Mouse (Mus musculus) CH12.LX (cell line): ENCODE results near the gene Hivep2. TPM values are rescaled to one million over a fixed set of nuclear protein-coding genes. Genes with fewer than 3 reads are reported as not detected.

Experiments
- DNase-seq: peaks from one replicate; pipeline ENCODE4 v3.0.0-alpha.2; 2013; ENCODE audit errors: extremely low read depth
- H3K27ac ChIP-seq: 2 replicates; pipeline ENCODE4 v1.5.1; 2012; ENCODE audit warnings: low read depth, mild to moderate bottlenecking, control low read depth, moderate library complexity; ENCODE audit not compliant: insufficient read depth
- H3K27me3 ChIP-seq: replicated peaks from 2 replicates; pipeline ENCODE3; 2012; ENCODE audit warnings: inconsistent platforms
- H3K36me3 ChIP-seq, 2 experiments: replicated peaks in 1 of 2; 2 replicates each; pipeline versions ENCODE3 to v1.6.1; 2012; ENCODE audit warnings: inconsistent platforms in 1 of 2, low read length in 1 of 2, mild to moderate bottlenecking in 1 of 2, mixed read lengths in 1 of 2, moderate library complexity in 1 of 2; ENCODE audit not compliant: control insufficient read depth in 1 of 2, insufficient read depth in 1 of 2
- H3K4me1 ChIP-seq, 2 experiments: 2 replicates each; pipeline ENCODE4 v1.6.1; 2012; ENCODE audit warnings: inconsistent platforms in 1 of 2, moderate library complexity in 1 of 2; ENCODE audit not compliant: insufficient read depth in 2 of 2, control insufficient read depth in 1 of 2
- H3K4me2 ChIP-seq: 2 replicates; pipeline ENCODE4 v1.6.1; 2012; ENCODE audit warnings: low read depth, mild to moderate bottlenecking, control low read depth; ENCODE audit not compliant: poor library complexity, insufficient read depth, severe bottlenecking
- H3K4me3 ChIP-seq, 3 experiments: fragments of 150-350 bp in 1 of 3; sonication (generic) in 1 of 3; replicated peaks in 1 of 3; 2 replicates each; pipeline versions ENCODE3 to v1.5.1; 2011 to 2012; ENCODE audit warnings: low read depth in 2 of 3, low read length in 2 of 3, mild to moderate bottlenecking in 2 of 3, moderate library complexity in 2 of 3, control low read depth in 1 of 3, improper control_type of control experiment in 1 of 3, inconsistent platforms in 1 of 3, mixed read lengths in 1 of 3; ENCODE audit not compliant: poor library complexity in 1 of 3
- H3K79me2 ChIP-seq: replicated peaks from 2 replicates; pipeline ENCODE4 v1.6.1; 2012; ENCODE audit warnings: mild to moderate bottlenecking, moderate library complexity; ENCODE audit not compliant: control insufficient read depth, poor library complexity, insufficient read depth, severe bottlenecking; ENCODE audit errors: extremely low read depth
- H3K9ac ChIP-seq: 2 replicates; pipeline ENCODE4 v1.6.1; 2012; ENCODE audit warnings: low read depth, mild to moderate bottlenecking, control low read depth, moderate library complexity; ENCODE audit not compliant: insufficient read depth
- H3K9me3 ChIP-seq: replicated peaks from 2 replicates; pipeline ENCODE3; 2012; ENCODE audit warnings: low read length, inconsistent platforms, mixed read lengths
- BHLHE40 ChIP-seq: IDR thresholded peaks from 2 replicates; pipeline ENCODE4 v1.6.1; 2011; ENCODE audit warnings: mild to moderate bottlenecking, low read depth, low read length, improper control_type of control experiment
- CHD1 ChIP-seq: IDR thresholded peaks from 2 replicates; pipeline ENCODE4 v1.6.1; 2012; ENCODE audit warnings: low read depth, low read length, improper control_type of control experiment, inconsistent platforms
- CTCF ChIP-seq, 2 experiments: IDR thresholded peaks in 1 of 2; conservative IDR thresholded peaks in 1 of 2; 2 replicates each; pipeline ENCODE4 v1.5.1; 2011 to 2012; ENCODE audit warnings: low read depth in 2 of 2, low read length in 2 of 2, improper control_type of control experiment in 1 of 2, inconsistent platforms in 1 of 2, mild to moderate bottlenecking in 1 of 2, moderate library complexity in 1 of 2
- E2F4 ChIP-seq: IDR thresholded peaks from 2 replicates; pipeline ENCODE4 v1.6.1; 2011; ENCODE audit warnings: low read depth, low read length, improper control_type of control experiment; ENCODE audit not compliant: insufficient replicate concordance
- EP300 ChIP-seq: IDR thresholded peaks from 2 replicates; pipeline ENCODE4 v1.6.1; 2011; ENCODE audit warnings: low read length, improper control_type of control experiment
- ETS1 ChIP-seq: conservative IDR thresholded peaks from 2 replicates; pipeline ENCODE4 v1.6.1; 2012; ENCODE audit warnings: low read depth, mild to moderate bottlenecking, inconsistent platforms, low read length, improper control_type of control experiment, moderate library complexity
- GABPA ChIP-seq: IDR thresholded peaks from 2 replicates; pipeline ENCODE4 v1.6.1; 2012; ENCODE audit warnings: low read depth, low read length, improper control_type of control experiment, inconsistent platforms; ENCODE audit not compliant: insufficient replicate concordance
- HCFC1 ChIP-seq: IDR thresholded peaks from 2 replicates; pipeline ENCODE4 v1.6.1; 2012; ENCODE audit warnings: low read depth, mild to moderate bottlenecking, inconsistent platforms, low read length, improper control_type of control experiment
- JUN ChIP-seq: IDR thresholded peaks from 2 replicates; pipeline ENCODE4 v1.6.1; 2011; ENCODE audit warnings: low read depth, mild to moderate bottlenecking, low read length, improper control_type of control experiment, moderate library complexity; ENCODE audit not compliant: insufficient read depth
- JUND ChIP-seq: conservative IDR thresholded peaks from 2 replicates; pipeline ENCODE4 v1.6.1; 2011; ENCODE audit warnings: low read depth, low read length, improper control_type of control experiment
- MAFK ChIP-seq: IDR thresholded peaks from 2 replicates; pipeline ENCODE4 v1.6.1; 2011; ENCODE audit warnings: low read length, improper control_type of control experiment; ENCODE audit not compliant: insufficient replicate concordance
- MAX ChIP-seq: IDR thresholded peaks from 2 replicates; pipeline ENCODE4 v1.6.1; 2011; ENCODE audit warnings: low read length, improper control_type of control experiment
- MAZ ChIP-seq: IDR thresholded peaks from 2 replicates; pipeline ENCODE4 v1.6.1; 2012; ENCODE audit warnings: low read depth, mild to moderate bottlenecking, inconsistent platforms, low read length, improper control_type of control experiment, moderate library complexity
- MEF2A ChIP-seq: IDR thresholded peaks from 2 replicates; pipeline ENCODE4 v1.6.1; 2014; ENCODE audit warnings: low read depth, mild to moderate bottlenecking, inconsistent platforms, low read length, improper control_type of control experiment, borderline replicate concordance
- MXI1 ChIP-seq: IDR thresholded peaks from 2 replicates; pipeline ENCODE4 v1.6.1; 2011; ENCODE audit warnings: mild to moderate bottlenecking, low read depth, low read length, improper control_type of control experiment
- NELFE ChIP-seq: IDR thresholded peaks from 2 replicates; pipeline ENCODE4 v1.6.1; 2011; ENCODE audit warnings: low read depth, low read length, improper control_type of control experiment
- NRF1 ChIP-seq: IDR thresholded peaks from 2 replicates; pipeline ENCODE4 v1.6.1; 2014; ENCODE audit warnings: low read depth, mild to moderate bottlenecking, inconsistent platforms, low read length, improper control_type of control experiment, moderate library complexity
- PAX5 ChIP-seq: IDR thresholded peaks from 2 replicates; pipeline ENCODE4 v1.6.1; 2012; ENCODE audit warnings: low read length, inconsistent platforms, mixed read lengths
- POLR2A ChIP-seq: IDR thresholded peaks from 2 replicates; pipeline ENCODE4 v1.6.1; 2011; ENCODE audit warnings: low read depth, mild to moderate bottlenecking, improper control_type of control experiment, low read length
- POLR2AphosphoS2 ChIP-seq: IDR thresholded peaks from 2 replicates; pipeline ENCODE4 v1.6.1; 2011; ENCODE audit warnings: low read depth, low read length, improper control_type of control experiment
- RAD21 ChIP-seq: IDR thresholded peaks from 2 replicates; pipeline ENCODE4 v1.6.1; 2011; ENCODE audit warnings: low read depth, mild to moderate bottlenecking, low read length, improper control_type of control experiment, moderate library complexity
- RCOR1 ChIP-seq: conservative IDR thresholded peaks from 2 replicates; pipeline ENCODE4 v1.6.1; 2012; ENCODE audit warnings: low read depth, mild to moderate bottlenecking, inconsistent platforms, low read length, improper control_type of control experiment
- SIN3A ChIP-seq: IDR thresholded peaks from 2 replicates; pipeline ENCODE4 v1.6.1; 2012; ENCODE audit warnings: low read length, improper control_type of control experiment, inconsistent platforms
- SMC3 ChIP-seq: IDR thresholded peaks from 2 replicates; pipeline ENCODE4 v1.6.1; 2011; ENCODE audit warnings: low read depth, low read length, improper control_type of control experiment
- TBP ChIP-seq: conservative IDR thresholded peaks from 2 replicates; pipeline ENCODE4 v1.6.1; 2011; ENCODE audit warnings: low read depth, low read length, improper control_type of control experiment
- TCF12 ChIP-seq: IDR thresholded peaks from 2 replicates; pipeline ENCODE4 v1.6.1; 2014; ENCODE audit warnings: low read depth, mild to moderate bottlenecking, inconsistent platforms, low read length, improper control_type of control experiment
- UBTF ChIP-seq: IDR thresholded peaks from 2 replicates; pipeline ENCODE4 v1.6.1; 2012; ENCODE audit warnings: low read depth, mild to moderate bottlenecking, inconsistent platforms, low read length, improper control_type of control experiment, moderate library complexity
- USF1 ChIP-seq: IDR thresholded peaks from 2 replicates; pipeline ENCODE4 v1.6.1; 2014; ENCODE audit warnings: low read depth, mild to moderate bottlenecking, inconsistent platforms, low read length, improper control_type of control experiment
- USF2 ChIP-seq: conservative IDR thresholded peaks from 2 replicates; pipeline ENCODE4 v1.6.1; 2011; ENCODE audit warnings: low read depth, low read length, improper control_type of control experiment
- ZC3H11A ChIP-seq: IDR thresholded peaks from 2 replicates; pipeline ENCODE4 v1.6.1; 2012; ENCODE audit warnings: low read depth, mild to moderate bottlenecking, inconsistent platforms, low read length, improper control_type of control experiment
- ZNF384 ChIP-seq: IDR thresholded peaks from 2 replicates; pipeline ENCODE4 v1.6.1; 2012; ENCODE audit warnings: low read depth, low read length, improper control_type of control experiment, inconsistent platforms
- dilution Hi-C: fragments of 300-500 bp; cut with MboI; formaldehyde crosslinking; loops from 2 replicates; pipeline ENCODE4 v1.14.3; 2020; ENCODE audit warnings: low sequenced_read_pairs; ENCODE audit not compliant: extremely low pct_unique_long_range_greater_than_20kb, extremely low pct_ligation_motif_present
- in situ Hi-C: fragments of 300-500 bp; cut with MboI; formaldehyde crosslinking; loops from 3 replicates; pipeline ENCODE4 v1.14.3; 2019; ENCODE audit warnings: low sequenced_read_pairs, low pct_ligation_motif_present, low pct_unique_long_range_greater_than_20kb, mixed read lengths
- polyA plus RNA-seq: library from polyadenylated mRNA; unstranded; fragments of >175 nt; gene quantifications from 2 replicates; pipeline ENCODE4 v1.2.1, GENCODE M21; 2012; ENCODE audit warnings: low read depth; ENCODE audit not compliant: insufficient read length
- total RNA-seq, 2 experiments: library from RNA; depleted of rRNA; stranded (reverse); fragments of 300-350 nt in 1 of 2; fragments of >200 nt in 1 of 2; gene quantifications; 2 replicates each; pipeline ENCODE4 v1.2.3; 2012 to 2014

Hivep2 gene
- total RNA-seq (2012; rRNA removed) = 1.8 and 2.7 TPM in 2 replicates
- 0.59 and 0.77 TPM in 2 replicates for total RNA-seq (2014; rRNA removed)
- polyA plus RNA-seq = 1.1 and 1.4 TPM in 2 replicates

DNA sequence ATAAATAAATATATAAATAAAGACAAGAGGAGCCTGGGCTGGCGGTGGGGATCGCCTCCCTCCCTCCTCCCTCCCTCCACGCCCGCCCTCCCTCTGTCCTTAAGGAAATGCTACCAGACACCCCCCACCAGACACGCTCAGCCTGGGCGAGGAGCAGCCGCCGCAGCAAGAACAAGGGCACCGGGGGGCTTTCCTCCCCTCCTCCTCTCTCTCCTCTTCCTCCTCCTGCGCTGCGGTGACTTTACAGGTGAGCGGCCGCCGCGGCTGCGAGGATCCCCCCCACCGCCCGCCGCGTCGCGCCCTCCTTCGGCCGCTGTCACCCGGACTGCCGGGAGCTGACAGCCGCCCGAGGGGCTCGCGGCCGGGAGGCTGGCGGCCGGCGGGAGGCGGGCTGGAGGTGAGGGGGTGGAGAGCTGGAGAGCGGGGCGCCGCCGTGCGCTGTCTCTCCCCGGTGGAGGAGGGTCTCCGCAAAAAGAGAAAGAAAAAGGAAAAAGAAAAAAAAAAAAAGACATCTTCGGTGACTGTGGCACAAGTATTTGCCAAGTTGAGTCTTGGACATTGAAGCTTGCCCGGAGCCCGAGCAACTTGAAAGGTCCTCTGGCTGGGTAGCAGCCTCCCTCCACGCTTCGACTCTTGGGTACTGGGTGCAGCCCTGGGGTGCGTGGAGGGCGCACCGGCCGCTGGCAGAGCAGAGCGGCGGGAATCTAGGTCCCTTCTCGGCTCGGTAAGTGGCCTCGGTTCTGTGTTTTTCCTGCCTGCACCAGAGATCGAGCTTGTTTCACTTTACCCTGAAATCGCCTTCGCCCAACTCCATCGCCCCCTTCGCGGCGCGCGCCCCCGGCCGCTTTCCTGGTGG is at the start of gene Hivep2:
Gene Hivep2, plus strand, starts transcription at position 102 of the 856 bp plus-strand sequence.
- no peaks in the 10 kb centered on the region for H3K27me3 ChIP-seq
- H3K4me1 ChIP-seq = peaks cover 0 to 8% of the 10 kb centered on the region in 2 experiments; a peak in 3 of 4 replicates
- peak within 1 kb of the TSS; percentile 93 for H3K9ac ChIP-seq
- DNase-seq = peak; percentile 29
- no peaks in the 10 kb centered on the region for H3K79me2 ChIP-seq
- H3K36me3 ChIP-seq = no peaks in the 10 kb centered on the region
- H3K4me3 ChIP-seq = peak within 1 kb of the TSS; percentile 76 to 91 (median 77)
- H3K27ac ChIP-seq = peak within 1 kb of the TSS; percentile 93
- no peaks in the 10 kb centered on the region for H3K9me3 ChIP-seq
- in situ Hi-C loops = loop anchor here (5.0 kb wide), 1 partner anchor 76 kb away; no protein-coding TSS in a partner anchor
- TF ChIP-seq MEF2A (no peak), PAX5 (no peak), EP300 (0 out of 2 replicates have a peak, but pooled peaks have one; percentile 12), CTCF (conservative IDR thresholded peaks at IDR 0.05 in 1 of 2, IDR thresholded peaks at IDR 0.05 in 1 of 2; ENCODE audit: low read depth in 2 of 2, low read length in 2 of 2) (no peak; a peak in 1 of 4 replicates), POLR2A (0 out of 2 replicates have a peak, but pooled peaks have one; percentile 18), SMC3 (no peak; the same call in 1 of the 2 replicates), USF1 (no peak), ZNF384 (peak; percentile 25; the same call in 1 of the 2 replicates), UBTF (peak; percentile 98), RAD21 (no peak), NRF1 (no peak), POLR2AphosphoS2 (no peak), RCOR1 (no peak), BHLHE40 (no peak), NELFE (no peak), ETS1 (no peak), MAFK (no peak), SIN3A (peak; percentile 76; the same call in 1 of the 2 replicates), JUN (no peak), JUND (no peak), CHD1 (no peak; the same call in none of the 2 replicates), MAX (no peak), TCF12 (no peak), HCFC1 (no peak), ZC3H11A (no peak), E2F4 (no peak), TBP (peak; percentile 78), USF2 (no peak), MXI1 (peak; percentile 29; the same call in 1 of the 2 replicates), MAZ (0 out of 2 replicates have a peak, but pooled peaks have one; percentile 9), GABPA (no peak)
- peak within 1 kb of the TSS; percentile 52 for H3K4me2 ChIP-seq
- dilution Hi-C loops = no loop called here
